Mouse (Mus musculus): Measurements from ENCODE around the gene Itpr2.

DNA sequence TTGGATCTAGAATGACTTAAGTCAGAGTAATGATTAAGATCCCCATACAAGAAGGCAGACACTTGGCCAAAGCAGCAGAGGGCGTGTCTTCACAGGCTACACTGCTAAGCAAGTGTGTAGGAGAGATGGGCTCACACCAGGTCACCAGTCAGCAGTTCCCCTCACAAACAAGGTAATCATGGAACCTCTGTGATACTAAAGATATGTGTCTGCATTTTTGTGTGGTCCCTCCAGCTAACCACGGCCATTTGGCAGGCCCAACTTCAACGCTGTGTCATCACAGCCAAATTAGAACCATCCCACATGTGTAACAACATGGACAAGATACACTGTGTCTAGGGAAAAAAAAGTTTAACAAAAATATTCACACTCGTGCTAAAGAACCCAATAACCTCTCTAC lies 106.4 kb downstream of the Itpr2 start:
- TF ChIP-seq POLR2A (IDR thresholded peaks at IDR 0.05; ENCODE audit: borderline replicate concordance, insufficient read depth, low read length) (no peak), CTCF (IDR thresholded peaks at IDR 0.05; ENCODE audit: borderline replicate concordance, insufficient read depth, low read depth, low read length) (no peak)

Data from cerebellum, adult 2 months (tissue).